Mouse (Mus musculus): ENCODE measurements at regions not wholly inside any gene's neighbourhood (a gene's known extent, or its start where the extent isn't known, plus 50 kb on each side); places are given as distances from the start of the nearest gene placed in this dataset.
"Not testable (repeated sequence)": the region's sequence is repeated elsewhere in the genome, so short reads cannot be mapped to it uniquely, and the experiment has no call there.

DNA sequence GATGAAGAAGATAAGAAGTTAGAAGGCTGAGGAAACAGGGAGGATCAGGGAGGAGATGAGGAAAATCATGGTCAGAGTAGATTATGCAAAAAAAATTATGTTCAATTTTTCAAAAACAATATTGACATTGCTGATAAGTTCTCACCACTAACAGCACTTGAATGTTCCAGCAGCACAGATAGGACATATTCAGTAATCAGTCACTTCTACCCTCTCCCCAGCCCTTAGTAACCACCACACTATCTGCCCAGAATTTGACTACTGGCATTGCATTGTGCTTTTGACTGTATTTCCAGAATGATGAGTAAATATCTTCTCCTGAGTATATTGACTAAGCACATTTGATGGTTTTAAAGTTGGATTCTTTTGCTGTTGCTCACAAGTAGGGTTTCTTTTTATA is 140.5 kb downstream of the Cdca7 start:
- DNase-seq (ENCODE audit: low spot score) = no peak

DNA sequence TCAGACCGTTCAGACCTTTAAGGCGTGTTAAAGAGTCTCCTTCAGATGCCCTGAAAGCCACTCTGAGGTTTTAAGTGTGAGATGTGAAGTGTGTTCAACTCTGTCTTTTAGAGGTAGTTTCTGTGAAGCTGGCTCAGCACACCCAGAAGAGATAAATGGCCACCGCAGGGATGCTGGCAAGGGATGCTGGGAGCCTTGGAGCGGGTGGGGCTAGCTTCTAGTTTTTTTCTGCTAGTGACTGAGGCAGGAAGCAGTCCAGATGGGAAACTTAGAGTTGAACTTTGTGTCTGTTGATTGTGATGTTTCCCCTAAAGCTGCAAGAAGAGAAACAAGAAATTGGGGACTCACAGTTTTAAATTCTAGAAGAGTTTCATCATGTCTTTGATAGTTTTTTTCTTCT is 143.5 kb downstream of the Cdca7 start:
- DNase-seq (ENCODE audit: low spot score) = no peak

DNA sequence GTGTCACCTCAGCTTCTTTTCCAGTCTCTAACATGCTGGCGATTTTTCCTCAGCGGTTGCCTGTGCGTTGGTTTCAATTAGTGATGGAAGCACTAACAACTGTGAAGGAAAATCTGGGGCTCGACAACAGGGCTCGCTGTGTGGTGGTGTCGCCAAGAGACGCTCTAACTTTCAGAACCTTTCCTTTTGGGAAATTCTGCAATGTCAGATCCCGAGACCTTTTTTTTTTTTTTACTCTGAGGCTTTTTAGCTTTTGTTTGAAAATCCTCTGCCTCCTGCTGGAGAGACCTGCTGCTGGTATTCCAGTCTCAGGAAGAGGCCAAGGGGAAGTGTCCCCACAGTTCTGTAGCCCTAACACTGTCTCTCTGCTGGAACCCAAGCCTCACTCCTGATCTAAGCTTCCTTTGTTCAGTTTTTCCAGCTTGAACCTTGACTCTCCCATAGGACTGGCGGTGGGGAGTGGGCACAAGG is 144.3 kb downstream of the Cdca7 start:
- DNase-seq (ENCODE audit: low spot score) = no peak

DNA sequence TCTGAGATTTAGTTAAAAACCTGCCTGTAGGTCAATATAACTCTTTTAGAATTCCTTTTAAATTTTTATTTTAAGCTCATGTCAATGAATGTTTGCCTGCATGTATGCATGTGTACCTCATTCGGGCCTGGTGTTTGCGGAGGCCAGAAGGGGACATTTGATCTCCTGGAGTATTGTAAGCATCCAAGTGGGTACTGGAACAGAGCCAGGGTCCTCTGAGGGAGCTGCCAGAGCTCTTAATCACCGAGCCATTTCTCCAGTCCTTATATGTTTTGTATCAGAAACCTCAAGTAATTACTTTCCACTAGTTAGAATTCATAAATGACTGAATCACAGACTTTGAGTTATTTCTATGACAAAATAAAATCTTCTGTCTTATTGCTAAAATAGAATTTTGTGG is 152.0 kb downstream of the Cdca7 start:
- DNase-seq (ENCODE audit: low spot score) = no peak

DNA sequence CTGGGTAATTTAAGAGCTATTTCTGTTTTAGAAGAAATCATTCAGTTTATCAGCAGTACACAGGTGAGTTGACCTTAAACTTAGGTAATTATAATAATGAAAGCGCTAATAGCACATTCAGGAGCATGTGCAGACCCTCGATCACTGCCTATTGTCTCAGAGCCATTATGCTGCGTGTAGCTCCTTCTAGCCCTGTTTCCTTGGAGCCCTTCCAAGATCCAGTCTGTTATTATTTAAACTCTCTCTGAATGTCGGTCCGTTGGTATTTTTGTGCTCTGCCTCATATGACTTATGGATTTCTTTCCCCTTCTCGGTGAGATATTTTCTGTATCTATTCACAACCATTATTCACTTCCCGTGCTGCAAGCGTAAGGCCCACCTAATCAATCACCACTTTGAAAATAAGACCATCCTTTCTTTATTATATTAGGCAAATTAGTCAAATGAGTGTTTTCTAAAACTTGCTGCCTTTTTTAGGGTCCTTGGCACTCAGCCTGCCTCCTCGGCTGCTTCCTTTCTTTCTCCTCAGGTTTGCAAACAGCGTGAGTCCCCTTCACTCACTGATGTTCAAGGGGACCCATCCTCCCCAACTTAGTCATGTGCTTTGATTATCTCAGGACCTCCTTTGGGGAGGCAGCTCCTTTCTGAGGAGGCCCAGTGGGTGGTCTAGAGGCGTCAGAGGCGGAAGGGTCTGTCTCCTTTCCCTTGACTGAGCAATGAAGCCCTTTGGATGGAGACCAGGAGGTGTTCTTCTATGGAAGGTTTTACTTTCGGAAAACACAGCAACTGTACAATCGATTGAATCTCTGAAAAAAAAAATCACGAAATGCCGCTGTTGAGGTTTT is 152.9 kb downstream of the Cdca7 start:
- no peak for DNase-seq (ENCODE audit: low spot score)

DNA sequence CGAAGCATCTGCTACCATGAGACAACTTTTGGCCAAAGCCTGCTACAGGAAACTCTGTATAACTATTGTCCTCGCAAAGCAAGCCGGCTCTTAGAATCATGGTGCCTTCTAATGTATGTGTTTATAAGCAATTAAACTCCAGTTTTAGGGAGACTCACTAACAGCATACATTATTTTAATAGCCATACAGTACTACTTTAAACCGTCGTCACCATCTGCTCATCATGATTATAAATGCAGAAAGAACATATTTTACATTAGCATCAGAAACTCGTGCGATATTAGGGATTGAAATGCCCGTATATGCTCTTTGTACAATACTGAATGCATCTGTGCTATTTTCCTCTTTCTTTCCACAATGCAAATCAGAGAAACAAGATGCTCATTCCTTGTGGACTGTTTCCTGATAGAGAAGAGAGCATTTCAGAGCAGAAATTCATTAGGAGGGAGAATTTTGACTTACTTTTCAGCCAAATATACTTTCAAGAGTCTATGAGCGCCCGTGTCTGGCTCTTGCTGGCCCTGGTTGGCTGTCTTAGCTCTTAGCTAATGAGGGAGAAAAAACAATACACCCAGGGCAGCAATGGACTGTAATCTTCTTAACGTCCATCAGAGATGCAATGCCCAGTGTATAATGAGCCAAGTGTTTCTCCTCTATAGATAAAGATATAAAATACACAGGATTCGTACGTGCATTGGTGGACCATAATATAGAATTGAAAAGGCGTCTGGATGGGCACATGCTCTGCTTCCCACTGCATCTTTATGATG is 153.9 kb downstream of the Cdca7 start:
- DNase-seq (ENCODE audit: low spot score) = no peak

DNA sequence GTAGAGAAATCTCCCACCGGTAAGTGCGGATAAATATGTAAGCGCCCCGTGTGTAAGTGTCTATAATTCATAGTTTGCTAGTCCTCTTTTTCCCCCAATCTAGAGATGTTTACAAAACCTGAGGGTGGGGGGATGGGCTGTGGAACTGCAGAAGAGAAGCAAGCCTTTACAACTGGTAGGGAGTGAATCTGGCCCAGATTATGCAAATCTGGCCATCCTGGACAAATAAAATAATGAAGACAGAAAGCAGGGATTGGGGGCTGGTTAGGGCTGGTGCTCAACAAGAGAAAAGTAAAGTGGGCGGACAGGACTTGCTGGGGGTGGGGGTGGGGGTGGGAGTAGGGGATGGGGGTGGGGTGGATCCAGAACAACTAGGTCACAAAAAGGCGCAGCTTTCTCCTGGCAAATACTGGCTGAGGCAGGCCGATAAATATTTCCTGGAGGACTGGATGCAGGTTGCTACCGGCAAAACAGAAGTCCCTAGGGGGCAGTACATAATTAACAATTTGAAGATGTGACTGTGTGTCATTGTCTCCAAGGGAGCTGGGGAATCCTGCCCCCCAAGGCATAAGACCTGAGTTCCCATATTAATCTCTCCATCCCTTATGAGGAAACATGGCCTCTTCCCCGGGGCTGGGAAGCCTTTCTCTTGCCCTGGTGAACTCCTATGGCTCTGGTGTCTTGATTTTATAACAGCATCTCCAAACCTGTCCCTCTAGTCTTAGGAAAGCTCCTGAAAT is 162.1 kb downstream of the Cdca7 start:
- DNase-seq (ENCODE audit: low spot score) = no peak

DNA sequence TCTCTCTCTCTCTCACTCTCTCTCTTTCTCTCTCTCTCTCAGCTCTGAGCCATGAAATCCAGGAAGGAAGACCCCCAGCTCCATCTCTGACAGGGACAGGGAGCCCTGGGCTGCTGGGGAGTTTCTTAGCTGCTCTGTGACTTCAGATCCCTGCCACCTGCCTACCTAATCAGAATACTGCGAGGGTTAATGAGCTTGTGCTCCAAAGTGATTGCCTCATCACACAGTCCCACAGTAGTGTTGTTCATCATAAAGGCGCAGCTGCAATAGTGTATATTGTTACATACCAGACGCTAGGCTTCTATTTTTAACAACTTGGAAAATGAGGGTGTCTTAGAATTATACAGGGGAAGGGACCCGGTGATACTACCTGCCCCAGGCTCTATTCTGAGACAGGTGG is 163.1 kb downstream of the Cdca7 start:
- DNase-seq (ENCODE audit: low spot score) = no peak

DNA sequence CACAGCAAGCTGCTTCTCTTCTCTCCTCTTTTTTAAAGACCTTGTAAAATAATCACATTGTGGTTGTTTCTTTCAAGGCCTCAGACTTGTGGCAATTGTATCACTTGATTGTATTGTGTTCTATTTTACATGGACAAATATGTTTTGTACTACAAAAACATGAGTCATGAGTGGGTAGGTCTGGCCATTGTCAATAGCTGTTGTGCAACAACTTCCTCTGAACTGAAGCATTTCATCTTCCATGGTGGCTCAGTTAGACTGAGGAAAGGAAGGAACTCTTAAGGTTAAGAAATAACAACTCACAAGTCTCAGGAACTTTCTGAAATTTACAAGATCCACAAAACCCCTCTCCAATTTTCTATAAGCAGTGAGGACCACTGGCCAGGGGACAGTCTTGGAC is 165.3 kb downstream of the Cdca7 start:
- DNase-seq (ENCODE audit: low spot score) = no peak

DNA sequence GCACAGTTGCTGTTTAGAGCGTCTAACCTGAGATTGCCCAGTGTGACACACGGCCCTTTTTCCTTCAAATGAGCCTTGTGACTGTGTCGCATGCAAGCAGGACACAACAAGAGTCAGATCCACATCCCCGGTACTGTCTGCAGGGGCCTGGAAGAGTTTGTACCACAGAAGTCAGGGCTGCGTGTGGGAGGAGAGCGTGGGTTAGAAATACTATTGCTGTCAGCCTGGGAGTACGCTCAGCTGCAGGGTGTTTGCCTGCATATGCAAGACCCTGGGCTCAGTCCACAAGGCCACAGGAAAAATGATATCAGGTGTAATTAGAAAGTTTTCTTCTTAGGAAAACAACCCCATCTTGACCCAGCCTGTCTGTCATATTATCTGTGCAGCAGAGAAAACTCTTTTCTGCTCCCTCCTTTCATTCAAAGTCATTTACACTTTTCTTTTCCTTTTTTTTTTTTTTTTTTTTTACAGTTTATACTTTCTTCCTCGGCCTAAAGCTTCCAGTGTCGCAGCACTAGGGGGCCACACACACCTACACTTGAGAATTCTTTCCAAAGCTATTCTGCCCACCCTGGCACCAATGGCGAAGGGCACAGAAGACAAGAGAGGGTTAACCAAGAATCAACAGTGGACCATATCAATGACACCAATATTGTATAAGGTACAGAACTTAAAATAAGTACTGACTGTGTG is 168.3 kb downstream of the Cdca7 start:
- DNase-seq (ENCODE audit: low spot score) = no peak

DNA sequence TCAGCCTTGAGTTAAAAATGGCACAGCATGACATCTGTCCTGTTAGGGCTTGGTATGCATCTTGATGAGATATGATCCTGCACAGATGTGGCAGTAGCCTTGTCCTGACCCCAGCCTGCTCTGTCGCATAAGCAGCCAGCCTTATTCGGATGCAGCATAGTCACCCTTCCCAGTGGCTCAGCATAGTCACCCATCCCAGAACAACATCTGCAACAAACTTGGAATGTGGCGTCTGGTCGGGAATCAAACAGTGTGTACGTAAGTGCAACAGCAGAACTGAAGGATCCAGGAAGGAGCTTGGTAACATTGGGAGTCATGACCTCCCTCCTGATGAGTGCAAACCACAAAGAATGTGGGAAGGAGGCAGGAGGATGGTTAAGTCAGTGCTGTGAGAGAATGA is 171.7 kb downstream of the Cdca7 start:
- DNase-seq (ENCODE audit: low spot score) = no peak

DNA sequence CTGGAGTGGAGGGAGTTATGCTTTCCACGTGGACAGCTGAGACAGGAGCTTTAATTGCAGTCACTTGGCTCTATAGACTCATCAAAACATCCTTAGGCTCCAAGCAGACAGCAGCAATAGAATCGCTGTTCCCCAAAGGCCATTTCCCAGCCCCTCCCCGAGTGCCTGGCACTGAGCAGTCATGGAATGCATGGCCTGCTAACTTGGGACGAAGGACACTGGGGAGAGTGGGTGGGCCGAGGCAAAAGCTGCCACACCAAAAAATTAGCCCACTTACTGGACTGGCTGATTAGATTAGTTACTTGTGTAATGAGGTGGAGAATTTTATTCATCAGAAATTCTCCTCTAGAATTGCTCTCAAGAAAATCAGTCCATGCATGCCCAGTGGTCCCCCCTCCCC is 172.3 kb downstream of the Cdca7 start:
- no peak for DNase-seq (ENCODE audit: low spot score)

DNA sequence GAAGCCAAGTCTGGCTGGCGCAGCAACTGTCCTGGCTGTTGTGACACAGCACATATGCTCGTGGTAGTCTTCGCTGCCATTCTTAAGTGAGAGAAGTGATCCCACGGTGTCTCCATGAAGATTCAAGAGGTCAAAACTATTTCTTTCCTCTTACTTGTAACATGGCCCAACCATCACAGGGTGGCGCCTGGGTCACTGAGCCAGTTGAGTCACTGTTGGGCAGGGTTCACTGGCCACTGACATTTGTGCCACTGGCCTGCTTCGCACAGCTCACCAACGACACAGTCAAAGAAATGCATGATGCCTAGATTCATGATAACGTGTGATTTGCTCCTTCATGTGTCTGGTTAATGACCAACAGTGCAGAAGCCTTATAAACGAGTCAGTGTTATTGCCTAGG is 179.9 kb downstream of the Cdca7 start:
- peak; percentile 73 for DNase-seq (ENCODE audit: low spot score)

DNA sequence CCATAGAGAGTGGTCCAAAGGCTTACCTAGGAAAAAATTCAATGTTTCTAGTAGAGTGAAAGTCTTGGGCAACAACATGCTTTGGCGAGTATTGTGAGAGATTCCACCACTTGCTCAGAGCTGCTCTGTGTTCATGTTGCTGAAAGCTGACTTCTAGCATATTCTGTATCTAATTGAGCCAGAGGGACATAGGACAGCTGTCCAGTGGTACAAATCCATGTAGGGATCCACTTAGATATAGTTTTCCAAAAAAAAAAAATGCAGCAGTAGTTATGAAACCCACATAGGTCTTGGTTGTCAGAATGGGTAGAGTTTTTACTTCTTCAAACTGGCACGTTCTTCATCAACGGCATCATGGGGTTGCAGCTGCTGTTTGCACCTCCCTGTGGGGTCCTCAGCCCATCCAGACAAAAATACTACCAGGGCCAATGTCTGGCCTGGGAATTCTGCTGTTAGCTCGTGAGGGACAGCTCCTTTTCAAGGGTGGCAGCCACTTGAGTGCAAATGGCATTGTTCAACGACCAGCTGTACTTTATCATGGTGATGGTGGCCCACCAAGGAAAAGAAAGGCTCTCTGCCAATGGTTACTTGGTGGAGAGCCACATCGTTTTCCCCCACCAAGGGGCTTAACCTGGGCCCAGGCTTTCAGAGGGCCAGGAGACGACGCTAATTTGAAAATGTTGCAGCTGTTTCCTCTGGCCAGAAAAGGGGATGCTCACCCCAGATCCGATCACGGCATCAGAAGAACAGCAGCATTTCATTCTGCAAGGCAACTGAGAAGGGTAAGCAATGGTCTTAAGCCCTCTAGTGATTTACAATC is 181.4 kb downstream of the Cdca7 start:
- DNase-seq (ENCODE audit: low spot score) = no peak

DNA sequence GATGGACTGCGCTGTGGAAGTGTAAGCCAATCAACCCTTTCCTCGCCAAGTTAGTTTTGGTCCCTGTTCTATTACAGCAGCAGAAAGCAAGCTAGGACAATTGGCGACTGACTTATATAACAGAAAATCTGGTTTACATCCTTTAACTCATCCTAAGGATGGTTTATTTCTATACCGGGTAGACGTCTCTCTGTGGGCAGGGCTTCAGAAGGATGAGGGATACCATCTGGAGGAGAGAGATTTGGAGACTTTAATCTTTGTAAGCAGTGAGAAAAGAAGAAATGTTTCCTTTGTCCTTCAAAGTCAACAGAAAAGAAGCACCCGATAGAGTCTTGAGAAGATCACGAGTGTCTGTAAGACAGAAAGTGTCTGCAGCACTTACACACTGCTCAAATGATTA is 186.4 kb downstream of the Cdca7 start:
- no peak for DNase-seq (ENCODE audit: low spot score)

DNA sequence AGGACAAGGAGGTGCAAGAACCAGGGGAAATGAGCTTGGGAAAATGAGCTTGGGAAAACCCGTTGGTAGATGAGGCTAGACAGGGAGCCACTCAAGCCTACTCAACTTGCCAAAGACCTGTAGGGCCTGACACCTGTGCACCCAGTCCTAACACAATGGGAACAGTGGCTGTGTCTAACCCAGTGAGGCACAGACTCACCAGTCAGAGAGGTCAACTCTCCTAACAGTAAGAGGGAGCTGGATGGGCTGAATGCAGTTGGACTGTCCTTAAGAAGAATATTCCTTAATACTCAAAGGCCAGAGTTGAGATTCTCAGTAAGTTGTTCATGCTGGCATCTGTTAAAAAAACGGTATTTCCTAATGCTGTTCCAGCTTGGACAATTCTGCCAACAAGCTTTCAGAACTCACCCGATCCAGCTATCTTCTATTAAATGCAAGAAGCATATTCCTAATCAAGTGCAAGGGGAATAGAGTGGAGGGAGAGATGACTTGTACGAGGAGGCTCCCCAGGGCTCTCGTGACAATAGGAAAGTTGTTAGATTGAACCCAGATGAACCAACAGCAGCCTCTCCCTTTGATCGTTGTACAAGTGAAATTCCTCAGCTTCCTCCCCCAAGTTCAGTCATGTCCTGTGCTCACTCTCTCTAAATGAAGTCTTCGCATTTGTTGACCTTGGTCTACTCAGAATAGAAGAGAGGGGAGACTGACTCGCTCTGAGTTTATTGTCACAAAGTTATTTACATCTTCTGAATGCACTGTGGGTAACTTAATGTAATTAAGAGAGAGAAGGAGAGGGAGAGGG is 187.2 kb downstream of the Cdca7 start:
- DNase-seq (ENCODE audit: low spot score) = peak; percentile 28

DNA sequence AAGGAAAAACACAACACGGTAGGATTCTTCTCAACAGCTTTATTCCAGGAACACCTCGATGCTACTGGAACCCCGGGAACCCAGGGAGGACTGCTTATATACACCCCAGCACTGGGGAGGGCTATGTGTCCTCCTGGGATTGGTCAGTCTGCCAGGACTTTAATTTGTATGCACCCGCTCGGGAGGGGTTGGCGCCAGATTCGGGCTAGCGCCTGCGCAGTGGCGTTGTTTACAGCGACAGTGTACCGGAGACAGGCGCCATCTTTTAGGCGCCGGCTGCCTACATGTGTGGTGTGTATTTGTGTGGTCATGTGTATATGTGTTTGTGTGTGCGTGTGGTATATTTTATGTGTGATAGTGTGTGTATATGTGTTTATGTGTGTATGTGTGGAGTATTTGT is 191.4 kb downstream of the Cdca7 start:
- not testable (repeated sequence) for DNase-seq (ENCODE audit: low spot score)

DNA sequence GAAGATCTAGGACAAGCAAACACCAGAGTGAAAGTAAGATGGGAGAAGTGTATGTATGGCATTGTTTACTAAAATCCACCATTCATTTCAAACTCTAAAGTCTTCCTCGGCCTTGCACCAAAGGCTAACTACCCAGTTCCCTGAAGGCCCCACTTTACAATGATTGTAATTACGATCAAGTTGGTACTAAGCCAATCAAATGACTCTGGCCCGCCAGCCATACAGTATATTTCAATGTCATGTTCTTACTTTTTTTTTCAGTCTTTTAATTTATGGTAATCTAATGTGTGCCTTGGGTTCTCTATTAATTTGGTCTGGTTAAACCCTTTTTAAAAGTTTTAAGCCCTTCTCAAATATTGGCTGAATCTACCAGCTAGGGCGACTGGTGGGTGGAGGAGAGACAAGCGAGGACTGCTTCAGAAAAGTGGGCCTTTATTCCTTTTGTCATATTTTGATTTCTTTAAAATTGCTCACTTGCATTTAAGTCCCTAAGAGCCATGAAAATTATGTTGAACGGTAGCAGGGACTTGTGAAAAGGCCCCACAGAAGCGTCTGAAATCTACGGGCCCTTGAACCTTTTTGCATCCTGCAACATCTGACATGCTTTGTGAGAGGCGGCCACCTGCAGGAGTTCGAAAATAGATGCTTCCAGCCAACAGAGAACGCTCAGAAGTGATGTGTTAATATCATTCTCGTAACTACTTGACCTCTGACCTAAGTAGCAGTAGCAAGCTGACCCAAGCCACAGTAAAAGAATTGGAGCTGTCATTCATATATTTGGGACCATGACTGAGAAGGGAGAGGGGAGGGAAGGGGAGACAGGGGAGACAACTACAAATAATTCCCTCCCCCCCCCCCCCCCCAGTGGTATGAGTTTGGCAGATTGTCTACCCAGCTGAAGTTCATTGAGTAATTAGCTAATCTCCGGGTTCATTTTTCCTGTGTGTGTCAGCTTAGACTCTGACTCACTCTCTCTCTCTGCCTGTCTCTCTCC is 197.2 kb downstream of the Cdca7 start:
- peak; percentile 43 for DNase-seq (ENCODE audit: low spot score)

DNA sequence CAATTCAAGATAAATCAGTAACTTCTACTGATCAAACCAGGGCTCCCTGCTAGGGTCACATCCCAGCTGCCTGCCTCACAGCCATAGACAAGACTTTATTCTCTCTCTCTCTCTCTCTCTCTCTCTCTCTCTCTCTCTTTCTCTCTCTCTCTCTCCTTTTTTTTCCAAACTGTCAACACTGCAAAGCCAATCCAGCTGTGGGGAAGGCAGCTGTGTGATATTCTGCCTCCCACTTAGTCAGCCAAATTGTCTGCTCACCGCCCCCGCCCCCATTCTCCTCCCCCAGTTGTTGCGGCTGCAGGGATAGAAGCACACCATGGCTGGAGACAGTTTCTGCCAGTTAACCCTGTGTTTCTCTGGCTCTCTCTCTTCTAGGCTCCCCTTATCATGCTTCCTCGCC is 198.3 kb downstream of the Cdca7 start:
- peak; percentile 45 for DNase-seq (ENCODE audit: low spot score)

All from adipocyte (in vitro differentiated cells).